Mouse (Mus musculus) C2C12 (cell line): ENCODE results near the gene Dnm1. TPM values are rescaled to one million over a fixed set of nuclear protein-coding genes. Genes with fewer than 3 reads are reported as not detected.

Experiments
- H3K27me3 ChIP-seq: one replicate; pipeline ENCODE4 v1.6.1; 2011; ENCODE audit not compliant: control insufficient read depth, insufficient read depth, insufficient read length
- H3K36me3 ChIP-seq: one replicate; pipeline ENCODE4 v1.6.1; 2011; ENCODE audit not compliant: control insufficient read depth, insufficient read depth
- H3K4me3 ChIP-seq: one replicate; pipeline ENCODE4 v1.5.1; 2011; ENCODE audit warnings: mild to moderate bottlenecking, control low read depth; ENCODE audit not compliant: poor library complexity, insufficient read depth, severe bottlenecking
- H3K79me2 ChIP-seq: one replicate; pipeline ENCODE4 v1.6.1; 2011; ENCODE audit not compliant: control insufficient read depth, insufficient read depth
- H3K79me3 ChIP-seq: one replicate; pipeline ENCODE4 v1.6.1; 2011; ENCODE audit warnings: low read depth, control low read depth
- H3ac ChIP-seq: one replicate; pipeline ENCODE3; 2011; ENCODE audit warnings: low read depth; ENCODE audit not compliant: control insufficient read depth, insufficient read length
- CEBPB ChIP-seq: IDR thresholded peaks from one replicate; pipeline ENCODE4 v1.6.1; 2011; ENCODE audit warnings: low read depth, mild to moderate bottlenecking, control low read depth, moderate library complexity
- CTCF ChIP-seq: IDR thresholded peaks from one replicate; pipeline ENCODE4 v1.5.1; 2011; ENCODE audit not compliant: control insufficient read depth, insufficient read depth, insufficient read length
- FOSL1 ChIP-seq: IDR thresholded peaks from one replicate; pipeline ENCODE4 v1.8.0; 2011; ENCODE audit warnings: mild to moderate bottlenecking, low read length; ENCODE audit not compliant: poor library complexity, insufficient read depth, severe bottlenecking
- MAX ChIP-seq: IDR thresholded peaks from one replicate; pipeline ENCODE4 v1.6.1; 2011; ENCODE audit warnings: mild to moderate bottlenecking, control low read depth
- MYOD1 ChIP-seq: IDR thresholded peaks from one replicate; pipeline ENCODE4 v1.6.1; 2011; ENCODE audit warnings: low read depth; ENCODE audit not compliant: control insufficient read depth, insufficient read length
- MYOG ChIP-seq: IDR thresholded peaks from one replicate; pipeline ENCODE4 v1.6.1; 2011; ENCODE audit not compliant: control insufficient read depth, insufficient read length; ENCODE audit errors: extremely low read depth
- USF1 ChIP-seq: IDR thresholded peaks from one replicate; pipeline ENCODE4 v1.6.1; 2011; ENCODE audit warnings: low read depth, mild to moderate bottlenecking, control low read depth, moderate library complexity
- long read RNA-seq, 2 experiments: library from polyadenylated mRNA; unstranded; transcript quantifications; one replicate each; pipeline ENCODE4 v2.0.0; 2019 to 2020
- polyA plus RNA-seq: library from polyadenylated mRNA; unstranded; fragments of >200 nt; fragmentation: generic; extraction: Trizol; gene quantifications from one replicate; pipeline ENCODE4 v1.2.1, GENCODE M21; 2012; ENCODE audit warnings: missing spikeins

The Dnm1 gene
- 27.7 TPM for polyA plus RNA-seq
- long read RNA-seq, experiment 1, partial matches to known transcripts = 0 of 5 reads
- long read RNA-seq, experiment 1, other reads (novel, unspliced or antisense) = 5 of 5 reads
- long read RNA-seq, experiment 2, partial matches to known transcripts = 1 of 1 reads
- long read RNA-seq, experiment 2, other reads (novel, unspliced or antisense) = 0 of 1 reads

DNA sequence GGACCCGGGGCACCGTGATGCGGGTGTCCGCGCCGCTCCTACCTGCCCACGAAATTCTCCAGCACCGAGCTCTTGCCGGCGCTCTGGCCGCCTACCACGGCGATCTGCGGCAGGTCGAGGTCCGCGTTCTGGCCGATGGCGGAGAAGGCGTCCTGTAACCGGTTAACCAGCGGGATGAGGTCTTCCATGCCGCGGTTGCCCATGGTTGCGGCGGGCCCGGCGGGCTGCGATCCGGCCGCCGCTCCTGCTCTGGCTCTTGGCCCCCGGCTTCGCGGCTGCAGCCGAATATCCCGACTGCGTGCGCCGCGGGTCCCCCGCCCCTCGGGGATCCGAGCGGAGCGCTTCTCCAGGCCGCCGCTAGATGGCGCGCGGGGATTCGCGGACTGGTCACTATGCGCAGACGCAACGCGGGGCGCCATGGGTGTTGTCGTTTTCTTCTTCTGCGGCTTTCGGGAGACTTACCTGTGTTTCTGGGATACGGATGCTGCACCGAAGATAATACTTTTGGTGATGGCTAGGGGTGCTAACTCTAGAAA is at the start of gene Dnm1:
Gene Dnm1, minus strand, starts transcription at position 332 of the 536 bp plus-strand sequence.
- Histone ChIP-seq H3K79me2 (peaks cover 8% of the 10 kb centered on the region), H3K4me3 (peak within 1 kb of the TSS; percentile 55), H3K27me3 (no peaks in the 10 kb centered on the region), H3ac (peak within 1 kb of the TSS; percentile 60), H3K79me3 (no peaks in the 10 kb centered on the region), H3K36me3 (no peaks in the 10 kb centered on the region)
- TF ChIP-seq MAX (peak; percentile 53), CTCF (peak; percentile 98), MYOG (no peak)

- Histone ChIP-seq H3ac (peak overlapping the region; percentile 95), H3K79me2 (peaks cover 30% of the 10 kb centered on the region), H3K79me3 (peaks cover 18% of the 10 kb centered on the region), H3K4me3 (peak overlapping the region; percentile 86), H3K36me3 (peaks cover 9% of the 10 kb centered on the region), H3K27me3 (no peaks in the 10 kb centered on the region)
- TF ChIP-seq CEBPB (no peak), MYOD1 (no peak), MYOG (no peak), FOSL1 (no peak), CTCF (no peak), MAX (no peak), USF1 (no peak)
Observed at GRCm38 (mm10) chr2:32396695-32397094, 43.6 kb upstream of the Dnm1 start.

GRCm38 (mm10) chr2:32395946-32396621 is 42.9 kb upstream of the Dnm1 start:
- H3ac ChIP-seq = peak overlapping the region; percentile 95
- H3K27me3 ChIP-seq = no peaks in the 10 kb centered on the region
- H3K79me3 ChIP-seq = peaks cover 18% of the 10 kb centered on the region
- H3K79me2 ChIP-seq = peaks cover 30% of the 10 kb centered on the region
- H3K4me3 ChIP-seq = peak overlapping the region; percentile 86
- H3K36me3 ChIP-seq = peaks cover 9% of the 10 kb centered on the region
- no peak for TF ChIP-seq USF1
- peak; percentile 50 for TF ChIP-seq MAX

- Histone ChIP-seq H3K79me2 (peaks cover 30% of the 10 kb centered on the region), H3ac (peak within 1 kb of the TSS; percentile 95), H3K4me3 (peak within 1 kb of the TSS; percentile 86), H3K79me3 (peaks cover 18% of the 10 kb centered on the region), H3K36me3 (peaks cover 9% of the 10 kb centered on the region), H3K27me3 (no peaks in the 10 kb centered on the region)
- TF ChIP-seq FOSL1 = no peak
- TF ChIP-seq MAX = peak; percentile 77
- TF ChIP-seq USF1 = peak; percentile 95
Observed at GRCm38 (mm10) chr2:32395484-32395945, 42.4 kb upstream of the Dnm1 start, which contains the start of gene Ptges2. Gene Ptges2 (plus strand): TSS chr2:32395896.

DNA sequence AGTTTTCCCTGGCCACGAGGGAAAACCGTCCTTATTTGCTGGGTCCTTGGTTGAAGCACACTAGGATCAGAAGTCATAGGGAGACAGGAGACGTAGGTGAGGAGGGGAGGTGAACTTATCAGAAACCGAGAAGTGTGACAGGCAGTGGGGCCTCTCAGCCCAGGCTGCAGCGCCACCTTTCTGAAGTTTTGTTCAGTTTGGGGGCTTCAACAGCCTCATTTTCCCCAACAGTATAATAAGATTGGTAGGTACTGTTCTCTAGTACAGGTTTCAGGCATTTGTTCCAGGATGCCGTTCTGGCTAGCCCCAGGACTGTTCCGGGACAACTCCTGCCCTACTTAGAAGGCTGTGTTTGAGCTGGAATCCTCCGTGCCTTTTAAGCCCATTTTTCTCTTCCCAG is 41.8 kb upstream of the Dnm1 start:
- Histone ChIP-seq H3K36me3 (peaks cover 9% of the 10 kb centered on the region), H3ac (peak overlapping the region; percentile 71), H3K79me2 (peaks cover 30% of the 10 kb centered on the region), H3K27me3 (no peaks in the 10 kb centered on the region), H3K4me3 (peak overlapping the region; percentile 86), H3K79me3 (peaks cover 18% of the 10 kb centered on the region)
- TF ChIP-seq CTCF (peak; percentile 11), MYOD1 (no peak)

GRCm38 (mm10) chr2:32392063-32392462 is 38.9 kb upstream of the Dnm1 start:
- Histone ChIP-seq H3K79me3 (peaks cover 5% of the 10 kb centered on the region), H3ac (no peak overlapping the region), H3K36me3 (no peaks in the 10 kb centered on the region), H3K79me2 (peaks cover 11% of the 10 kb centered on the region), H3K27me3 (peaks cover 18% of the 10 kb centered on the region), H3K4me3 (no peak overlapping the region)
- TF ChIP-seq CTCF = no peak
- TF ChIP-seq MAX = no peak
- TF ChIP-seq MYOG = no peak
- TF ChIP-seq MYOD1 = no peak
- no peak for TF ChIP-seq USF1
- no peak for TF ChIP-seq FOSL1
